Mouse (Mus musculus) brain, embryonic 14.5 days (tissue): ENCODE measurements around the gene Vmn1r159.
"Not testable (repeated sequence)": the region's sequence is repeated elsewhere in the genome, so short reads cannot be mapped to it uniquely, and the experiment has no call there.

Experiments used
- CTCF ChIP-seq: fragments of 200-500 bp; IDR thresholded peaks from 2 replicates; pipeline ENCODE4 v1.5.1; 2012; ENCODE audit warnings: inconsistent platforms, mild to moderate bottlenecking, moderate library complexity, borderline replicate concordance; ENCODE audit not compliant: insufficient read depth, insufficient read length; ENCODE audit errors: extremely low read depth
- POLR2A ChIP-seq: fragments of 200-500 bp; IDR thresholded peaks from 2 replicates; pipeline ENCODE4 v1.6.1; 2012; ENCODE audit warnings: mild to moderate bottlenecking, inconsistent platforms, borderline replicate concordance; ENCODE audit not compliant: poor library complexity, insufficient read depth, insufficient read length, severe bottlenecking; ENCODE audit errors: extremely low read depth

DNA sequence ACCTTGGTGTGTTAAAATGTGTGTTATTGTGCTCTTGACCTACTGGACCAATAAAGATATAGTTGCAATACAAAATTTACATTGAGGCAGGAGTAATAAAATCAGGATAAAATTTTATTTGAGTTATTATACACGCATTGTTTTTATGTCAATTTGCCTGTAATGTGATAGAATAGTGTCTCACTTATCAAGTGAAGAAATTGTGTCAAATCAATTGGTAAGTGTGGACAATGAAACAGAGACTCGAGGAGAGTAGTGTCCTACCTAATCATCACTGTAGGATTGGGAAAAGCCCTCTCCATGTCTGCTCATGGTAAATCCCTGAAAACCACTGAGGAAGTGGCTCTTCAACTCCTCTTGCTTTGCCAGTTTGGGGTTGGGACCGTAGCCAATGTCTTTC lies 27.5 kb upstream of the Vmn1r159 start, which contains the start of gene Vmn1r160:
- not testable (repeated sequence) for TF ChIP-seq POLR2A, CTCF
